Mouse (Mus musculus) limb, embryonic 14.5 days (tissue): ENCODE results near the gene Gm10663. TPM values are rescaled to one million over a fixed set of nuclear protein-coding genes. Genes with fewer than 3 reads are reported as not detected.

Experiments
- ATAC-seq: fragments of 200-750 bp; cut with Nextera tagmentation; 2 replicates; pipeline ENCODE4 v1.8.0; 2017; ENCODE audit warnings: low read depth, moderate number of reproducible peaks, moderate TSS enrichment; ENCODE audit not compliant: low FRiP score
- DNase-seq: peaks from one replicate; pipeline ENCODE4 v3.0.0-alpha.2; 2015; ENCODE audit warnings: low spot score
- H3K27ac ChIP-seq: fragments of 300-500 bp; sonication (generic); replicated peaks from 2 replicates; pipeline ENCODE4 v1.5.1; 2014; ENCODE audit warnings: low read depth, mild to moderate bottlenecking, low read length, moderate library complexity, mixed read lengths
- H3K27me3 ChIP-seq: fragments of 300-500 bp; sonication (generic); 2 replicates; pipeline ENCODE4 v1.6.1; 2014; ENCODE audit warnings: low read length, mixed read lengths; ENCODE audit not compliant: control insufficient read depth, insufficient read depth
- H3K36me3 ChIP-seq: fragments of 300-500 bp; sonication (generic); 2 replicates; pipeline ENCODE4 v1.6.1; 2014; ENCODE audit warnings: mild to moderate bottlenecking, low read length, moderate library complexity, mixed read lengths; ENCODE audit not compliant: control insufficient read depth, insufficient read depth
- H3K4me1 ChIP-seq: fragments of 300-500 bp; sonication (generic); 2 replicates; pipeline ENCODE4 v1.6.1; 2014; ENCODE audit warnings: antibody characterized with exemption, low read length, mixed read lengths; ENCODE audit not compliant: control insufficient read depth, insufficient read depth
- H3K4me2 ChIP-seq: fragments of 300-500 bp; sonication (generic); replicated peaks from 2 replicates; pipeline ENCODE4 v1.6.1; 2014; ENCODE audit warnings: low read depth, mild to moderate bottlenecking, low read length, moderate library complexity; ENCODE audit not compliant: severe bottlenecking
- H3K4me3 ChIP-seq: fragments of 300-500 bp; sonication (generic); replicated peaks from 2 replicates; pipeline ENCODE4 v1.5.1; 2014; ENCODE audit warnings: low read length
- H3K9ac ChIP-seq: fragments of 300-500 bp; sonication (generic); 2 replicates; pipeline ENCODE4 v1.6.1; 2014; ENCODE audit warnings: mild to moderate bottlenecking, low read depth, low read length, moderate library complexity; ENCODE audit not compliant: severe bottlenecking
- H3K9me3 ChIP-seq: fragments of 300-500 bp; sonication (generic); 2 replicates; pipeline ENCODE4 v1.6.1; 2016; ENCODE audit warnings: low read length; ENCODE audit not compliant: control insufficient read depth
- POLR2A ChIP-seq: fragments of 200-500 bp; IDR thresholded peaks from 2 replicates; pipeline ENCODE4 v1.8.0; 2012; ENCODE audit warnings: inconsistent platforms, mild to moderate bottlenecking, moderate library complexity, borderline replicate concordance; ENCODE audit not compliant: insufficient read depth, insufficient read length; ENCODE audit errors: extremely low read depth
- WGBS: fragments of 180-500 bp; shearing (Covaris S2); extraction: QIAGEN DNeasy Blood & Tissue Kit; methylation state at CpG from one replicate; pipeline ENCODE4 v1.1.7; 2014; 5-methylcytosine and 5-hydroxymethylcytosine counted together
- polyA plus RNA-seq, 2 experiments: library from polyadenylated mRNA; depleted of rRNA in 1 of 2; stranded (reverse) in 1 of 2; unstranded in 1 of 2; fragments of >200 nt; fragmentation: Nextera tagmentation in 1 of 2; extraction: Ambion mirVana in 1 of 2; gene quantifications; 2 replicates each; pipeline versions ENCODE4 v1.2.1 to v1.2.3; 2012 to 2014

The Gm10663 gene
- polyA plus RNA-seq, 2 experiments, result not detected

DNA sequence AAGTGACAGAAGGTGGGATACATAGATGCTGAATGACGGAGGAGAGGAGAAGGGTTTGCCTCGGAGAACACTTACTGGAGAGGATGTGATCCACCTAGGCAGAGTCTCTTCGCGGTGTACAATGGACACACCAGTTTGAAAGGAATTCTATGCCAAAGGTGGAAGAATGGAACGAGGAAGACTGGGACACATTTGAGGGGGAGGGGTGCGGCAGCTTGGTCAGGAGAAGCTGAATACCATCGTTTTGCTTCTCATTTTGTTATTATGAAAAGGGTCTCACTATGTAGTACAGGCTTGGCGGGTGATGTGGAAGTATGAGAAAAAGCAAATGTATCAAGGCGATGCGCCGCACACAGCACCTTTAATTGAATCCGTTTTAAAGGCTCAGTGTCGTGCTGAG, 41.8 kb upstream of the Gm10663 start:
- WGBS, result 80% methylated on average over 13 of the region's 13 CpGs

DNA sequence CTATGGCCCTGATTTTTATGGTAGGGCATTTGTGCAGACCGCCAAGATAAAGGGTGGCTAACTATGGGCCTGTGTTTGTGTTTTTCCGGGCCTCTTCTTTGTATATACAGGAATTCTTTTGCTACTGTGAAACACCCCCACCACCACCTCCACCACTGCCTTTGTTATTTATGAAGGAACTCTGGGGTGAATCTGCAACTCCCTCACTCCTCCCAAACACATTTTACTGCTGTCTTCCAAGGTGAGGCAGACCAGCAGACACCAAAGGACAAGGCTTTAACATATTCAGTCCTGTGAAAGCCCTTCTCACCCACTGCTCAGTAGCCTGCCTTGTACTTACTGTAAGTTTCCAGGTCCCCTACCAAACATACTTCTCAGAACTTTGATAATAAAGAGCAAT, 40.7 kb upstream of the Gm10663 start:
- Histone ChIP-seq H3K27me3 (no peaks in the 10 kb centered on the region), H3K4me1 (peaks cover 10% of the 10 kb centered on the region), H3K27ac (no peak overlapping the region), H3K9me3 (no peaks in the 10 kb centered on the region), H3K9ac (no peak overlapping the region), H3K36me3 (no peaks in the 10 kb centered on the region), H3K4me3 (no peak overlapping the region), H3K4me2 (no peak overlapping the region)
- DNase-seq, result no peak
- TF ChIP-seq POLR2A, result no peak
- 26% methylated on average over 2 of the region's 2 CpGs for WGBS
- ATAC-seq, result no peak

More for the DNA sequence above, 41.8 kb upstream of the Gm10663 start:
- H3K27ac ChIP-seq, result no peak overlapping the region
- H3K27me3 ChIP-seq, result no peaks in the 10 kb centered on the region
- DNase-seq, result no peak
- H3K9ac ChIP-seq, result no peak overlapping the region
- peaks cover 10% of the 10 kb centered on the region for H3K4me1 ChIP-seq
- no peak overlapping the region for H3K4me3 ChIP-seq
- no peak overlapping the region for H3K4me2 ChIP-seq
- TF ChIP-seq POLR2A, result no peak
- no peaks in the 10 kb centered on the region for H3K36me3 ChIP-seq
- no peak for ATAC-seq
- no peaks in the 10 kb centered on the region for H3K9me3 ChIP-seq

DNA sequence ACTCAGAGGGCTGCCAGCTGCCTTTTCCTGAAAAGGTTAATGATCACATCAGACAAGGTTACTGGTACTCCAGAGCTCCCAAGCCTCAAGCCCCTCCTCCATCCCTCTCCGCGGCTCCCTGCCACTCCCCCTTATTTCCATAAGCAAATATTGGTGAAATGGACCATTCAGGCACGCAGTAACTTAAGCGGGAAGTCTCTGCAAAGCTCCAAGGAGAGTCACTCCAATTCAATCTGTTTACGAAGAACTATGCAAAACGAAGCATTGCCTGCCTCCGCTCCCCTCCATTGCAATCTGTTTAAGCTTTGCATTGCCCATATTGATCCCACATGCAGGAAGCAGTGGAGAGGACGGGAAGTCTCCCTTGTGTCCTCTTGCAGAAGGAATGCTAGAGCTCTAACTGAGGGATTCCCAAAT, 37.7 kb upstream of the Gm10663 start, which contains the start of gene Apela:
TSS of gene Apela (minus strand) at position 220 of the 417 bp plus-strand sequence.
- Histone ChIP-seq H3K4me1 (peaks cover 10% of the 10 kb centered on the region), H3K9me3 (no peaks in the 10 kb centered on the region), H3K27ac (no peak within 1 kb of the TSS), H3K9ac (no peak within 1 kb of the TSS), H3K36me3 (no peaks in the 10 kb centered on the region), H3K4me3 (peak within 1 kb of the TSS; percentile 32), H3K4me2 (peak within 1 kb of the TSS; percentile 52), H3K27me3 (no peaks in the 10 kb centered on the region)
- under 1% methylated on average over 8 of the region's 8 CpGs for WGBS
- no peak for TF ChIP-seq POLR2A
- ATAC-seq (peak; percentile 83), DNase-seq (peak; percentile 61)

DNA sequence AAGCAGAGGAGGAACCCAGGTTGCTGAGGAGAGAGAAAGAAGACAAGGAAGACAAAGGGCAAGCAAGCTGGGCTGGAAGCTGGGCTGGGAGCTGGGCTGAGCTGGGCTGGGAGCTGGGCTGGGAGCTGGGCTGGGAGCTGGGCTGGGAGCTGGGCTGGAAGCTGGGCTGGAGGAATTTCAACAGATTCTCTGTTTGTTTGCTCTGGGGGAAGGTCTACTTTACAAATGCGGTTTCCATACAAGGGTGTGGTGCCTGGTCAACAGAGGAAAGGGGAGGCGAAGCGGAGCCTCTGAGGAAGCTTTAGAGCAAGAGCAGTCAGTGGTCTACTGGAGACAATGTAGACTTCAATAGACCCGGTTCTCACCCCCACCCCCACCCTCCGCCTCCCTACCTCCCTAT, 28.3 kb upstream of the Gm10663 start:
- Histone ChIP-seq H3K4me1 (no peaks in the 10 kb centered on the region), H3K27ac (no peak overlapping the region), H3K4me2 (no peak overlapping the region), H3K9me3 (no peaks in the 10 kb centered on the region), H3K36me3 (no peaks in the 10 kb centered on the region), H3K9ac (no peak overlapping the region), H3K4me3 (no peak overlapping the region), H3K27me3 (no peaks in the 10 kb centered on the region)
- no peak for DNase-seq
- no peak for TF ChIP-seq POLR2A
- ATAC-seq, result no peak
- 52% methylated on average over 5 of the region's 5 CpGs for WGBS

DNA sequence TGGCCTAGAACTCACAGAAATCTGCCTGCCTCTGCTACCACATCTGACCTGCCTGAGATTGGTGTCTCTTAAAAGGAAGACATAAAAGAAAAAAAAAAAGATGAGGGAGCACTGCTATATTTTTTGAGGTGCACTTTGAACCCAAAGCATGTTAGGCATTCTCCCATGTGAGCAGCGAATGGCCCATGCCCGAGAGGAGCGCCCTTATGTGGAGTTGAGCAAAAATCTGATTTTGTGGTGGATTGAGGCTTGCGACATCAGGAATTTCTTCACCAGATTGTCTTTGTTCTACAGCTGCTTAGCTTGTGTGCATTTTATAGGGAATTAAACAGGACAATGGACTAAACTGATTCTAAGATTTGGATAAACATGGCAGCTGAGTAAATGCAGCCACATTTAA, 27.6 kb upstream of the Gm10663 start:
- ATAC-seq (no peak), DNase-seq (no peak)
- Histone ChIP-seq H3K36me3 (no peaks in the 10 kb centered on the region), H3K4me1 (no peaks in the 10 kb centered on the region), H3K27me3 (no peaks in the 10 kb centered on the region), H3K4me2 (no peak overlapping the region), H3K27ac (no peak overlapping the region), H3K9me3 (no peaks in the 10 kb centered on the region), H3K9ac (no peak overlapping the region), H3K4me3 (no peak overlapping the region)
- WGBS, result 87% methylated on average over 4 of the region's 4 CpGs
- TF ChIP-seq POLR2A, result no peak

DNA sequence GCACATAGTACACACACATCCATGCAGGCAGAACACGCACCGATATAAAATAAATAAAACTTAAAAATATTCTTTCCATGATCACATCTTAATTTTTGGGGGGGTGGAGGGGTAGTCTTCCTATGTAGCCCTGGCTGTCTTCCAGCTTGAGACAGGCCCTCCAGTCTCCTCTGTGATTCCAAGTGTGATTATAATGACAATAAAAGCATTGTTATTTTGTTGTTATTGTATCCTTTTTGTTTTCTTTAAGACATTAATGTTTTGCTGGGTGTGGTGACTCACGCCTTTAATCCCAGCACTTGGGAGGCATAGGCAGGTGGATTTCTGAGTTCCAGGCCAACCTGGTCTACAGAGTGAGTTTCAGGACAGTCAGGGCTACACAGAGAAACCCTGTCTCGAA, 27.0 kb upstream of the Gm10663 start:
- no peak for DNase-seq
- Histone ChIP-seq H3K4me3 (no peak overlapping the region), H3K36me3 (no peaks in the 10 kb centered on the region), H3K9me3 (no peaks in the 10 kb centered on the region), H3K4me2 (no peak overlapping the region), H3K4me1 (no peaks in the 10 kb centered on the region), H3K9ac (no peak overlapping the region), H3K27me3 (no peaks in the 10 kb centered on the region), H3K27ac (no peak overlapping the region)
- TF ChIP-seq POLR2A, result no peak
- no peak for ATAC-seq
- WGBS, result 83% methylated on average over 4 of the region's 4 CpGs
